Mouse (Mus musculus) stomach, embryonic 14.5 days (tissue): ENCODE measurements around the gene Kctd11. TPM values are rescaled to one million over a fixed set of nuclear protein-coding genes. Genes with fewer than 3 reads are reported as not detected.

Experiments used
- ATAC-seq: fragments of 200-750 bp; cut with Nextera tagmentation; 2 replicates; pipeline ENCODE4 v1.8.0; 2017; ENCODE audit warnings: low read depth, moderate TSS enrichment; ENCODE audit not compliant: insufficient number of reproducible peaks, insufficient read depth, low FRiP score
- H3K27ac ChIP-seq: fragments of 300-500 bp; sonication (generic); 2 replicates; pipeline ENCODE4 v1.5.1; 2014; ENCODE audit warnings: mild to moderate bottlenecking, low read length, moderate library complexity, mixed read lengths
- H3K27me3 ChIP-seq: fragments of 300-500 bp; sonication (generic); 2 replicates; pipeline ENCODE4 v1.6.1; 2014; ENCODE audit warnings: low read length, control low read depth, mixed read lengths; ENCODE audit not compliant: control insufficient read depth, insufficient read depth
- H3K36me3 ChIP-seq: fragments of 300-500 bp; sonication (generic); 2 replicates; pipeline ENCODE4 v1.6.1; 2014; ENCODE audit warnings: mild to moderate bottlenecking, control low read depth, low read length, moderate library complexity, mixed read lengths; ENCODE audit not compliant: control insufficient read depth, insufficient read depth
- H3K4me1 ChIP-seq: fragments of 300-500 bp; sonication (generic); 2 replicates; pipeline ENCODE4 v1.6.1; 2014; ENCODE audit warnings: low read length, control low read depth, mixed read lengths; ENCODE audit not compliant: control insufficient read depth, insufficient read depth
- H3K4me2 ChIP-seq: fragments of 300-500 bp; sonication (generic); replicated peaks from 2 replicates; pipeline ENCODE4 v1.6.1; 2014; ENCODE audit warnings: low read depth, low read length, control low read depth
- H3K4me3 ChIP-seq: fragments of 300-500 bp; sonication (generic); 2 replicates; pipeline ENCODE4 v1.5.1; 2014; ENCODE audit warnings: low read depth, low read length, control low read depth
- H3K9ac ChIP-seq: fragments of 300-500 bp; sonication (generic); replicated peaks from 2 replicates; pipeline ENCODE4 v1.6.1; 2014; ENCODE audit warnings: low read depth, mild to moderate bottlenecking, control low read depth, low read length, moderate library complexity, mixed read lengths
- H3K9me3 ChIP-seq: fragments of 300-500 bp; sonication (generic); 2 replicates; pipeline ENCODE4 v1.6.1; 2016; ENCODE audit warnings: low read depth, low read length, control low read depth; ENCODE audit not compliant: control insufficient read depth
- WGBS: fragments of 180-500 bp; shearing (Covaris S2); extraction: QIAGEN DNeasy Blood & Tissue Kit; methylation state at CpG from one replicate; pipeline ENCODE4 v1.1.7; 2014; 5-methylcytosine and 5-hydroxymethylcytosine counted together
- polyA plus RNA-seq: library from polyadenylated mRNA; unstranded; fragments of >200 nt; fragmentation: Nextera tagmentation; extraction: Ambion mirVana; gene quantifications from 2 replicates; pipeline ENCODE4 v1.2.1, GENCODE M21; 2014

The Kctd11 gene
- polyA plus RNA-seq, 1 experiment from 2014 or later, result 5.0 TPM

DNA sequence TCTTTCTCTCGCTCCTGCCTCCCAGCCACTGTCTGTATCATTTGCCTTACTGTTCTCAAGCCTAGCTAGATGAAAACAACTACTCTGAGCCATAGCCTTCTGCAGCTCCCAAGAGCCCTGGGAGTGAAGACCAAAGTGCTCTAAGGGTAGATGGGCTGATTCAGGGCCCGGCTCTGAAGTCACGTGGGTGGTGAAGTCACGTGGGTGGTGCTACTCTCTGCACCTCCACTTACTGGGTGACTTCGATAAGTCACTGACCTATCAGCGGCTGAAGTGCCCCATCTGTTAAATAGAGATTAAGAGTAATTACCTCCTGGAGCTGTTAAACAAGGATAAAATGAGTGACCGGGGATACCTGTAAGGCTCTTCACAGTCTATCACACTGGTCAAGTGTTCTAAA is 27.2 kb downstream of the Kctd11 start:
- no peaks in the 10 kb centered on the region for H3K4me1 ChIP-seq
- no peaks in the 10 kb centered on the region for H3K9me3 ChIP-seq
- peak; percentile 65; the same call in 1 of the 2 replicates for ATAC-seq
- H3K9ac ChIP-seq, result no peak overlapping the region
- H3K4me3 ChIP-seq, result no peak overlapping the region
- WGBS, result 60% methylated on average over 7 of the region's 7 CpGs
- peaks cover 28% of the 10 kb centered on the region; the same call in 1 of the 2 replicates for H3K36me3 ChIP-seq
- 0 out of 2 replicates have a peak, but pooled peaks cover 4% of the 10 kb centered on the region for H3K27me3 ChIP-seq
- H3K27ac ChIP-seq, result no peak overlapping the region
- no peak overlapping the region for H3K4me2 ChIP-seq

DNA sequence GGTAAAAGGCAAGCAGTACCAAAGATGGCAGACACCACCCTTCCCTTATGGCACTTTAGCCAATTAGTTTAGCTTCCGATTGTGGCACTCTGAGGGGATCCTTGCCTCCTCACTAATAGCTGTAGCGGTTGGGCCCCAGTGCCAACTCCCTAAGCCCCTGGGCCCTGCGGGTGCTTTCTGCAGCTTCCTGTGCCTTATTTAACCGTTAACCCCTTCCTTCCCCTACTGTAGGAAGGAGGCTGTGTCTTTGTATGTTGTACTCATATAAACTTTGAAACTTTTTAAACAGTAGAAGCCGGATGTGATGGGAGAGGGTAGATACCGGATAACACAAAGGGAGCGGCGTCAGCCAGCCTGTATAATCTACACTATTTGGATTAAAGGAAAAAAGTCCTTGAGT is 30.5 kb downstream of the Kctd11 start:
- Histone ChIP-seq H3K36me3 (peaks cover 28% of the 10 kb centered on the region; the same call in 1 of the 2 replicates), H3K27ac (no peak overlapping the region)

DNA sequence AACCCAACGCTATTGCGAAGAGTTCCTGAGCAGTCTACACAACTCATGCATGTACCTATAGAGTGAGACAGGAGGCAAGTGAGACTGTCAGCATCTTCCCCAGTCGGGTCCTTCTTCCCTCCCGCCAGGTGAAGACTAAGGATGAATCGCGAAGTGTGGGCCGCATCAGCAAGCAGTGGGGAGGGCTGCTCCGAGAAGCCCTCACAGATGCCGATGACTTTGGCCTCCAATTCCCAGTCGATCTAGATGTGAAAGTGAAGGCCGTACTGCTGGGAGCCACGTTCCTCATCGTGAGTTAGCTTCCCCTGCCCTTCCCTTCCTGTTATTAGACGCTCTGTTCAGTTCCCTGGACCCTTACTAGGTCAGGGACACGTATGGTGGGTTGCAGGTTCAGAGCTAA is 31.3 kb downstream of the Kctd11 start:
- peaks cover 28% of the 10 kb centered on the region; the same call in 1 of the 2 replicates for H3K36me3 ChIP-seq

More for the DNA sequence above, 30.5 kb downstream of the Kctd11 start:
- Histone ChIP-seq H3K4me1 (peaks cover 11% of the 10 kb centered on the region), H3K9ac (no peak overlapping the region), H3K4me3 (no peak overlapping the region), H3K27me3 (no peaks in the 10 kb centered on the region), H3K9me3 (no peaks in the 10 kb centered on the region), H3K4me2 (no peak overlapping the region)
- no peak for ATAC-seq
- WGBS, result 66% methylated on average over 8 of the region's 8 CpGs

DNA sequence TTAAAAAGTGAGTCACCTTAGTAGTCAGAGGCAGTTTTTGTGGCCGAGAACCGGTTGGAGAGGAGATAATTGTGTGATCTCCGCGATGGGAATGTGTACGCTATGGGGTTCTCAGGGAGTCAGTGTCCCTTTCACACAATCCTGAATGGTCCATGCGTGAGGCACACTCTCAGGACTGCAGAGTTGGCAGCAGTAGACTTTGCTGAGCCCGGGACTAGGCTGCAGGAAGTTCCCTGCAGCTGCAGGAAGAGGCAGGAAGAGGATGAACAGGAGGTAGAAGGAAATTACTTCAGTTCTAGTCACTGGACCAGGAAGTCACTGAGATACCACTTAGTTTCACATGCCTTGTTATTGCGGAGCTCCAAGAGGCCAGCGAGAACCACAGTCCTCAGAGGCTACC is 32.1 kb downstream of the Kctd11 start:
- H3K4me3 ChIP-seq, result no peak overlapping the region
- H3K9me3 ChIP-seq, result no peaks in the 10 kb centered on the region
- no peak overlapping the region for H3K27ac ChIP-seq
- 89% methylated on average over 9 of the region's 9 CpGs for WGBS
- H3K4me1 ChIP-seq, result peaks cover 18% of the 10 kb centered on the region
- no peak for ATAC-seq
- H3K36me3 ChIP-seq, result peaks cover 28% of the 10 kb centered on the region; the same call in 1 of the 2 replicates
- no peak overlapping the region for H3K4me2 ChIP-seq
- no peak overlapping the region for H3K9ac ChIP-seq
- no peaks in the 10 kb centered on the region for H3K27me3 ChIP-seq

More for the DNA sequence above, 31.3 kb downstream of the Kctd11 start:
- Histone ChIP-seq H3K9me3 (no peaks in the 10 kb centered on the region), H3K9ac (no peak overlapping the region), H3K27ac (no peak overlapping the region), H3K4me1 (peaks cover 18% of the 10 kb centered on the region), H3K4me3 (no peak overlapping the region), H3K4me2 (no peak overlapping the region), H3K27me3 (no peaks in the 10 kb centered on the region)
- ATAC-seq, result no peak
- 90% methylated on average over 15 of the region's 15 CpGs for WGBS

DNA sequence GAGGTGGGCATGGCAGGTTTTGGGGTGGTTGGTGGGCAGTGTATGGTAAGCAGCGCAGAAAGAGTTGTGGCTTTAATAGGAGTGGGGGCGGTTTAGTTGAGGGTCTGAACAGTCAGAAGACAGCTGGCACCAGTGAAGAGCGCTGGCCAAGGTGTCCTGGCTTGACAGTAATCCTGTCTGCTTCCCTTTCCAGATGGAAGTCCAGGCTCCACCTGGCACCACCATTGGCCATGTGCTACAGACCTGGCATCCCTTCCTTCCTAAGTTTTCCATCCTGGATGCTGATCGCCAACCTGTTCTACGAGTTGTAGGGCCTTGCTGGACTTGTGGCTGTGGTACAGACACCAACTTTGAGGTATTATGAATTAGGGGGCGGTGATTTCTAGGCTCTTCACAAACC is 33.2 kb downstream of the Kctd11 start:
- H3K27ac ChIP-seq, result no peak overlapping the region
- H3K4me3 ChIP-seq, result no peak overlapping the region
- H3K4me2 ChIP-seq, result peak overlapping the region; percentile 89
- H3K36me3 ChIP-seq, result peaks cover 28% of the 10 kb centered on the region; the same call in 1 of the 2 replicates
- no peak overlapping the region for H3K9ac ChIP-seq
- H3K9me3 ChIP-seq, result no peaks in the 10 kb centered on the region
- H3K4me1 ChIP-seq, result peaks cover 18% of the 10 kb centered on the region
- H3K27me3 ChIP-seq, result no peaks in the 10 kb centered on the region
- WGBS, result 92% methylated on average over 6 of the region's 6 CpGs
- no peak for ATAC-seq

DNA sequence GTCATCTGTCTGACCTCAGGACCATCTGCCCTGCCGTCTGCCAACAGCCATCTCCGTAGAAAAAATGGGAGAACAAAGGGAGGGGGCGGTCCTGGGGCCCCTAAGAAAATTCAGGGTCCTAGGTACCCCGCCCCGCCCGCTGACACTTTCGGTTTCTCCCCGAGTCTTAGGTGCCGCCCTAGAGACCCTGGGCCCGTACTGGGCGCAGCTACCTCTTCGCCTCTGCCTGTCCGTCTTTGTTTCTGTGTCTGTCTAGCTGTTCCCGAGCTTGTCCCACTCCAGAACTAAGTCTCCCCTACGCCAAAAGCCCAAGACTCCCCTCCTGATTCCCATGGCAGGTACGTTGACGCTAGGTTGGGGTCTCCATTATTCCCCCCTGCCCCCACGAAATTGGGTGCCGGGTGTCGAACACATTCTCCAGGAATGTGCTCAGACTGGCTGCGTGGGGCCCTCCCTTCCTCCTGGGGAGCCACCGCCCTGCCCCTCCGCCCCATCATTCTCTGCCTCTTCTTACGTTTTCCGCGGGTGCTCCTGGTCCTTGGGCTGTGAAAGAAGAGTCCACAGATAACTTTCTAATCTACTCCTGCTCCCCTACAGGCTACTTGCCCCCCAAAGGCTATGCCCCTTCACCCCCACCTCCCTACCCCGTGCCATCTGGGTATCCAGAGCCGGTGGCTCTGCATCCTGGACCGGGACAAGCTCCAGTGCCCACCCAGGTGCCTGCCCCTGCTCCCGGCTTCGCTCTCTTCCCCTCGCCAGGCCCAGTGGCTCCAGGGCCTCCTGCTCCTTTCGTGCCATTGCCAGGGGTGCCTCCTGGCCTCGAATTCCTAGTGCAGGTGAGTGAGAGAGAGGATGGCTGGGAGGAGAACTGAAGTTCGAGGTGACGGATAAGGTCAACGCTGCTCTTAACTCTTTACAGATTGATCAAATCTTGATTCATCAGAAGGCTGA is 34.2 kb downstream of the Kctd11 start:
- WGBS, result 10% methylated on average over 37 of the region's 37 CpGs
- H3K4me3 ChIP-seq, result peak overlapping the region; percentile 82
- peak; percentile 38 for ATAC-seq

DNA sequence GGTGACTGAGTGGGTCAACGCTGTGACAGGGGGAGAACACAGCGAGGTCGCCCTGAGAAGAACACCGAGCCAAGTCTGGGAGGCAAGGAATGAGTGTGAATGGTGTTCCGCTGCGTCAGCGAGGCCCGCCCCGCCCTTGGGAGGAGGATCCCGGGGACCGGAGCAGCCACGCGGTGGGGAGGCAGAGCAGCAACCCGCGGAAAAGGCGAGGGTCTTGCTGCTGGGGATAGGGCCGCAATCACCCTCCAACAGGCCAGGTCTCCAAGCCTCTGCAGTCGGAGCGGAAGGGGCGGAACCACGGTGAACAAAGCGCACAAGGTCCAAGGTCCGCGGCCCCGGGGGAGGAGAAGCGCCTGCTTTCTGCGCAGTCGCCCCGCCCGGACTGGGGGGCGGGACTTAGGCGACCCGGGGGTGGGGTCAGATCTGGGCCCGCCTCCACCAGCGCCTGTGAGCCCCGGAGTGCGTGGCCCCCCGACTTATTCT is 35.0 kb downstream of the Kctd11 start, which contains the start of gene Plscr3:
Gene Plscr3, plus strand, starts transcription at position 179 of the 483 bp plus-strand sequence.
- H3K9ac ChIP-seq, result peak within 1 kb of the TSS; percentile 82

More for the DNA sequence above, 34.2 kb downstream of the Kctd11 start:
- H3K27ac ChIP-seq, result peak overlapping the region; percentile 96
- H3K27me3 ChIP-seq, result no peaks in the 10 kb centered on the region
- peaks cover 18% of the 10 kb centered on the region for H3K4me1 ChIP-seq
- peak overlapping the region; percentile 82 for H3K9ac ChIP-seq
- peak overlapping the region; percentile 89 for H3K4me2 ChIP-seq
- H3K36me3 ChIP-seq, result peaks cover 28% of the 10 kb centered on the region; the same call in 1 of the 2 replicates
- H3K9me3 ChIP-seq, result no peaks in the 10 kb centered on the region

DNA sequence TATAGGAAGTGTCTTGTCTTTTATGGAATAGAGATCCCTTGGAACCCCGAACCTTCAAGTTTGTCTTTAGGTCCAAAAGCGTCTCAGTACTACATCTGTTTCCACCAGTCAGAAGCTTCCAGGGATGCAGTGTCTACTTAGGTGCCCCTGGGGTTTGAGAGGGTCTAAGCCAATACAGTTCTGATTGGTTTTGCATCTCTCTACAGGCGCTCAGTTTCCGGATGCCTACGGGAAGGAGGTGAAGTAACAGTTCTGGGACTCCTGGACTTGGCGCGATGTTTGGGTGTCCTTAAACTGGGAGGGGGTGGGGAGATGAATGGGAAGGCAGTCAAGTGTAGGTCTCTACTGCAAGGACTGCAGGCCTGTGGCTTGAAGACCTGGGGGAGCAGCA is 42.5 kb downstream of the Kctd11 start:
- H3K36me3 ChIP-seq, result 0 out of 2 replicates have a peak, but pooled peaks cover 2% of the 10 kb centered on the region
- ATAC-seq, result no peak
- 2% methylated on average over 7 of the region's 7 CpGs for WGBS
- peak overlapping the region; percentile 74 for H3K4me3 ChIP-seq
- peak overlapping the region; percentile 22; the same call in 1 of the 2 replicates for H3K9ac ChIP-seq
- peak overlapping the region; percentile 62 for H3K27ac ChIP-seq
- H3K9me3 ChIP-seq, result no peaks in the 10 kb centered on the region
- peaks cover 27% of the 10 kb centered on the region for H3K4me1 ChIP-seq
- H3K27me3 ChIP-seq, result no peaks in the 10 kb centered on the region
- H3K4me2 ChIP-seq, result peak overlapping the region; percentile 64

More for the DNA sequence above, 35.0 kb downstream of the Kctd11 start, which contains the start of gene Plscr3:
- Histone ChIP-seq H3K9me3 (no peaks in the 10 kb centered on the region), H3K27ac (peak within 1 kb of the TSS; percentile 96), H3K36me3 (peaks cover 22% of the 10 kb centered on the region; the same call in 1 of the 2 replicates), H3K27me3 (no peaks in the 10 kb centered on the region), H3K4me3 (peak within 1 kb of the TSS; percentile 82), H3K4me2 (peak within 1 kb of the TSS; percentile 89), H3K4me1 (peaks cover 18% of the 10 kb centered on the region)
- ATAC-seq, result peak; percentile 93
- 2% methylated on average over 37 of the region's 38 CpGs for WGBS
